Mouse (Mus musculus): ENCODE results near the gene Cbx6. TPM values are rescaled to one million over a fixed set of nuclear protein-coding genes. Genes with fewer than 3 reads are reported as not detected.
"Not testable (repeated sequence)": the region's sequence is repeated elsewhere in the genome, so short reads cannot be mapped to it uniquely, and the experiment has no call there.

Cbx6 gene
- polyA plus RNA-seq, 1 experiment from 2014 or later = 6.8 TPM

DNA sequence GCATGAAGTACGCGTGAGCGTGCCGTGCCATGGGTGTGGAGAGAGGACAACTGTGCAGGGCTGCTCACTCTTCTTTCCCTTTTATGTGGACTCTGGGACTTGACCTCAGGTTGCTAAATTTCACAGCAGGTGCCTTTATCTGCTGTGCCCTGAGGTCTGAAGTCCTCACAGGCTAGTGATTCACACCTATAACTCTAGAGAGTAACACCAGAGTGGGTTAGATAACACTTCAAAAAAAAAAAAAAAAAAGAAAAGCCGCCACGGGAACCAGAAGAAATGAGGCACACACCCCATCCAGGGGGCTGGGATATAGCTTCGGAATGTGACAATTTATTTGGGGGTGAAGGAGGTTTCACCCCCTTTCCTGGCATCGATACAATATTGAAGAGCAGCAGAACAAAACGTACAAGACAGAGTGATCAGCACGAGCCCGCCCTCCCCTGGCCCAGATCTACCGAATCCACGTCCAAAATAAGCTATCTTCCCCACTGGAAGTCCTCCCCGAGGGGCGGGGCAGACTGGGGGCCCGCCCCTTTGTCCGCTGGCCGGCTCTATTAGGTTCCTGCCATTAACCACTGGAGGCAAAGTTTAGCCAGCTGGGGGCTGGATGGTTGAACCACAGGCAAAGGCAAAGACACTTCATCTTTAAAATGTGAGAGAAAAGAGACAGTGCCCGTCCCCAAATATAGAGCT lies 10.8 kb downstream of the Cbx6 start:
- no peaks in the 10 kb centered on the region for H3K36me3 ChIP-seq (ENCODE audit: inconsistent target)
- H3K79me2 ChIP-seq (ENCODE audit: inconsistent target) = no peaks in the 10 kb centered on the region
- H3K4me3 ChIP-seq (ENCODE audit: inconsistent target) = no peak overlapping the region
- 85% methylated on average over 15 of the region's 19 CpGs for WGBS (ENCODE audit: missing documents)
- no peak overlapping the region for H3K27ac ChIP-seq

DNA sequence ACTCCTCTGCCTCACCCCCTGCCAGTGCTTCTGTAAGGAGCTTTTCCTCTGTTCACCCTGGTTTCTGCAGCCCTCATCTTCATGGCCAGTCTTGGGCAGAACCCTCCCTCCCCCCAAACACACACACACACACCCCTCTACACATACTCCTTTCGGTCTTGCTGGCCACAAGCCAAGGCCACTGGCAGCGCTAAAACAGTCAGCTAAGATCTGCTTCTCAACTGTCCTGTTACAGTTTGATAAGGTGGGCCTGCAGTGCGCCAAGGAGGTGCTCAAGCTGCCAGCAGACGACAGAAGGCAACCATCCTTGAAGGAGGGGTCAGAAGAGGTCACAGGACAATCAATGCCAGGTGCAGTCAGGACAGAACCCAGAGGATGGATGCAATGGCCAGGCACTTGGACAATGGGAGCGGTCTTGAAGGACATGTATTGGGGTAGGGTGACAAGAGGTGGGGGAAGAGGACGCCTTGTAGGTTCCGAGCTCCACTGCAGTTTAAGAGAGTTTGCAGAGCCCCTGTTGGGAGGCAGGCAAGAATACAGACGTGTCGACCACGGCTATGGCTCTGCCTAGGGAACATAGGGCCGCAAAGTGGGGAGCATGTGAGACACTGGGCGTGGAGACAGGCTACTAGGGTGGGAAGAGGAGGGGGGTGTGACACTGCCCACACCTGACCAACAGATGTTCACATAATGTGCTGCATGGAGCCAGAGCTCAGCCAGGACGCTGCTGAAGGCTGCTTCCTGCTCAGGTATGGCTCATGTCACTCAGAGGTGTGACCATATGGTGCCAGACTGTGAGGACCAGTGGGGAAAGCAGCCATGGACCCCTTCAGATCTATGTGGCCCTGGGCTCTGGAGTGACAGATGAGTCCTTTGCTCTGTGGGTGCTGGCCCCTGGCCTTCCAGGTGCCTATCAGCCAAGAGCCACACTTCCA lies 12.0 kb downstream of the Cbx6 start:
- Histone ChIP-seq H3K4me3 (ENCODE audit: inconsistent target) (no peak overlapping the region), H3K36me3 (ENCODE audit: inconsistent target) (no peaks in the 10 kb centered on the region), H3K79me2 (ENCODE audit: inconsistent target) (no peaks in the 10 kb centered on the region), H3K27ac (no peak overlapping the region)
- 84% methylated on average over 13 of the region's 13 CpGs for WGBS (ENCODE audit: missing documents)

DNA sequence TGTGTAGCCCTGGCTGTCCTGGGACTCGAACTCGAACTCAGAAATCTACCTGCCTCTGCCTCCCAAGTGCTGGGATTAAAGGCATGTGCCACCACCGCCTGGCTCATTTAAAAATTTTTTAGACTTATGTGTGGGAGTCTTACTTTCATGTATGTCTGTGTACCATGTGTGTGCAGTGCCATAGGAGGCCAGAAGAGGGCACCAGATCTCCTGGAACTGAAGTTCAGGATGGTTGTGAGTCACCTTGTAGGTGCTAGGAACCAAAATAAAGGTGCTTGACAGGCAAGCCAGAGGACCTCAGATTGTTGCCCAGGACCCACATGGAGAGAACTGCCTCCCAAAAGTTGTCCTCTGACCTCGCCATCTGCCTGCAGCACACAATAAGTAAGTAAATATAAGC lies 16.2 kb downstream of the Cbx6 start:
- Histone ChIP-seq H3K27ac (no peak overlapping the region), H3K36me3 (ENCODE audit: inconsistent target) (no peaks in the 10 kb centered on the region), H3K79me2 (ENCODE audit: inconsistent target) (no peaks in the 10 kb centered on the region), H3K4me3 (ENCODE audit: inconsistent target) (no peak overlapping the region)
- WGBS (ENCODE audit: missing documents) = 73% methylated on average over 2 of the region's 4 CpGs

DNA sequence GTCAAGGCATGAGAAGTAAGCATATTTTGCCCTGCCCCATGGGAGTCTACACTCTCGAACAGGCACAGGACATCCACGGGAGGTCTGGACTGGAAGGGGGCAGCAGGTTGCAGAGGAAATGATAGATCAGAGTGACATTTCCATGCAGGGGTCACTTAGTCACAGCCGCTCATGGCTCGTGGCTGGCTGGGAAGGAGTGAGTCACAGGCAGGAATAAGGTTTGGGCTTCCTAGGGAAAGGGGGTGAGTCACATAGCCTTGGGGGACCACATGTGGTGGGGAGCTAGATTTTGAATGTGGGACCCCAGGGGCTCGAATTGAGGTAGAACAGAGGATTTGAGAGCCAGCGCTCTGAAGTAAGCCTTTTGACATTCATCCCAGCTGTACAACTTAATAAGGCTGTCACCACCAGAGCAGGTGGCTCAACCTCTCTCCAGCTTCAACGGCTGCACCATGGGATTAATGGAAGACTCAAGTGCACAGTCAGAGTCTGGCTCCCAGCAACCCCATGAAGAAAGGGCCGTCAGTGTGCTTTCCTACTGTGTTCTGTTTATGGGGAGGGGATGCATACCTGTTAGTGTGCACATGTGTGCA lies 20.7 kb downstream of the Cbx6 start:
- H3K79me2 ChIP-seq (ENCODE audit: inconsistent target) = no peaks in the 10 kb centered on the region
- no peak overlapping the region for H3K4me3 ChIP-seq (ENCODE audit: inconsistent target)
- no peak overlapping the region for H3K27ac ChIP-seq
- no peaks in the 10 kb centered on the region for H3K36me3 ChIP-seq (ENCODE audit: inconsistent target)
- 54% methylated on average over 8 of the region's 8 CpGs for WGBS (ENCODE audit: missing documents)

DNA sequence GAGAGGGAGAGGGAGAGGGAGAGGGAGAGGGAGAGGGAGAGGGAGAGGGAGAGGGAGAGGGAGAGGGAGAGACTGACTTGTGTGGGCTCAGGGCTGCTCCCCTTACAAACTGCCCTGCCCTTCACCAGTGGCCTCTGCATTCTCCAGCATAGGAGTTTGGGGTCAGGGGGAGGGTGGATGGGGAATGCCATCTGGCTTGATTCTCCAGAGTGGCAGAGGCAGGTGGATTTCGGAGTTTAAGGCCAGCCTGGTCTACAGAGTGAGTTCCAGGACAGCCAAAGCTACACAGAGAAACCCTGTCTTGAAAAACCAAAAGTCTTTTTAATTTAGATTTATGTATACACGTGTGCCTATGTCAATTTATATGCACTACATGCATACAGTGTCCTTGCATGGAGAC lies 21.6 kb downstream of the Cbx6 start:
- WGBS (ENCODE audit: missing documents) = 81% methylated on average over 2 of the region's 2 CpGs
- not testable (repeated sequence) for H3K79me2 ChIP-seq (ENCODE audit: inconsistent target); H3K4me3 ChIP-seq (ENCODE audit: inconsistent target); H3K27ac ChIP-seq; H3K36me3 ChIP-seq (ENCODE audit: inconsistent target)

DNA sequence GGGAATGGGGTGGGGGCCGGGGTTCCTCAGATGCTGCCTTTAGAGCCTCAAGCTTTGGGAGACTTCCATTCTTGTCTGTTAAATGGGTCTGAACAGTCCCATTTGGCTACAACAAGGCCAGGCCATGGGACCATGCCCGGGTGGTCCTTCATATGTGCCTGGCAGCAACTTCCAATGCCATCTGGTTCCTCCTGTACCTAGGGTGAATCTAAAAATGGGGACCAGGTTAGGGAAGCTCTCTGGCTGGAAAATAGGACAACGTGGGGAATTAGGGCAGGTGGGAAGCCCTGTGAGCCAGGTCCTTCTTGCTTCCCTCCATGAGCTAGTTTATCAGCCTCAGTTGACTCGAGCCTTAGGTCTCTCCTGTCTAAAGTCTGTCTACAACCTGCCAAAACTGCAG lies 23.5 kb downstream of the Cbx6 start:
- Histone ChIP-seq H3K79me2 (ENCODE audit: inconsistent target) (no peaks in the 10 kb centered on the region), H3K36me3 (ENCODE audit: inconsistent target) (no peaks in the 10 kb centered on the region)
- 67% methylated on average over 4 of the region's 4 CpGs for WGBS (ENCODE audit: missing documents)

DNA sequence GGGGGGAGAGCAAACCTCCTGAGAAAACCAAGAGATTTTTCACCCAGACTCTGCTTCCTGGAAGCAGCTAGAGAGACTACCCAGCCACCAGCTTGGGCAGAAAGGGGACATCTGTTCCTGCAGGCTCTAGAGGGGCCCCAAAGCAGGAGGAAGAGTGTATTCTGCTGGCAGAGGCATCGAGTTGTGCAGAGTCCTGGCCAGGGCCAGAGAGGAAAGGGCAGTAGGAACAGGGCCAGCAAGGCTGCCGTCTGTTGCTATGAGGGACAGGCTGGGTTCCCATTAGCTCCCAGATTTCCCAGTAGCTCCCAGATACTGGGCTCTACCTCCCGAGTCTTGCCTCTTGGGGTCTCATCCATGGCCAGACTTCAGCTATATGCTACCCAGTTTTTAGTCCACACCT lies 24.4 kb downstream of the Cbx6 start:
- Histone ChIP-seq H3K79me2 (ENCODE audit: inconsistent target) (no peaks in the 10 kb centered on the region), H3K27ac (no peak overlapping the region), H3K4me3 (ENCODE audit: inconsistent target) (no peak overlapping the region), H3K36me3 (ENCODE audit: inconsistent target) (no peaks in the 10 kb centered on the region)
- WGBS (ENCODE audit: missing documents) = 68% methylated on average over 3 of the region's 3 CpGs

More for the DNA sequence above, 23.5 kb downstream of the Cbx6 start:
- Histone ChIP-seq H3K27ac (no peak overlapping the region), H3K4me3 (ENCODE audit: inconsistent target) (no peak overlapping the region)

DNA sequence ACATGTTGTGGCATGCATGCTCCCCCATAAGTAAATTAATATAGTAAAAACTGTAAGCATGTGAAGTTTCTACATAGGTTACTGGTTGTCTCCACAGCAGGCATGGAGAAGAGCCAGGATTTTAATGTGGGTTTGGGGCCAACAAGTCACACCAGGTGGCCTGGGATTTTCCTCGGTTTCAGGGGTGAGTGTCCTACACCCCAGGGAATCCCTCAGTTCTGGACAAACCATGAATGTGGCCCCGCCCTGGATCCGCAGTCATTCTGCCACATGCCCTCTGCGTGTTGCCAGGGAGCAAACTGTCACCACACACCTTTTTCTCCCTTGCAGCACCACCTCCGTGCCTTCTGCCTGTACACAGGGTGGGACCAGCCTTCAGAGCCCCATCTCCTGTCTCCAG lies 25.8 kb downstream of the Cbx6 start:
- 89% methylated on average over 5 of the region's 5 CpGs for WGBS (ENCODE audit: missing documents)

DNA sequence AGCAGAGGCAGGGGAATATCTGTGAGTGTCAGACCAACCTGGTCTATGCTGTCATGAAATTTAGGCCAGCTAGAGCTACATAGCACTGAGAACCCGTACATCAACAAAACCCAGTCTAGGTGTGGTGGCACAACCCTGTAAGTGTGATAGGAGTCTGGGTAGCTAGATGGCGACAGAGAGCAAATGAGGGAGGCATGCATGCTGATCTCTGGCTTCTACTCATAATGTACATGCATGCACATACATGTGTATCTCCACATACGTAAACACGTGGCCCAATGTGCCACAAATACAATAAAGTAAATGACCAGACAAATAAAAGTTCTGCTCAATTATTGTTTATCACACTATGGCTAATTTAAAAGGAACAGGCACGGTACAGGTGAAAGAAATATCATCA lies 26.4 kb downstream of the Cbx6 start:
- Histone ChIP-seq H3K27ac (no peak overlapping the region), H3K36me3 (ENCODE audit: inconsistent target) (no peaks in the 10 kb centered on the region), H3K79me2 (ENCODE audit: inconsistent target) (no peaks in the 10 kb centered on the region), H3K4me3 (ENCODE audit: inconsistent target) (no peak overlapping the region)
- WGBS (ENCODE audit: missing documents) = 26% methylated on average over 5 of the region's 5 CpGs

More for the DNA sequence above, 25.8 kb downstream of the Cbx6 start:
- H3K27ac ChIP-seq = no peak overlapping the region
- H3K4me3 ChIP-seq (ENCODE audit: inconsistent target) = no peak overlapping the region
- no peaks in the 10 kb centered on the region for H3K79me2 ChIP-seq (ENCODE audit: inconsistent target)
- no peaks in the 10 kb centered on the region for H3K36me3 ChIP-seq (ENCODE audit: inconsistent target)

DNA sequence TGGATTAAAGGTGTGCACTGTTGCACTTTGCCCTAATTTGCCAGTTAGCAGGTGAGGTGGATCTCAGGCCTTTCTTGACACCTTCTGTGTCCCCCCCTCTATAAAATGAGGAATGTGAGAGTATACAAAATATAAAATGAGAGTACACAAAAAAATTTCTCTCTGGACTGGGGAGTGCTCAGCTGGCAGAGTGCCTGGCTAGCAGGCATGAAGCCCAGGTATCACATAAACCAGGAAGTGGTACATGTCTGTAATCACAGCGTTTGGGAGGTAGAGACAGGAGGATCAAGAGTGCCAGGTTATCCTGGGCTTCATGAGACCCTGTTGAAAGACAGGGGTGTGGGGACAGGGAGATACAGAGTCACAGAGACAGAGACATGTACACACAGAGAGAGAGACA lies 27.4 kb downstream of the Cbx6 start:
- Histone ChIP-seq H3K79me2 (ENCODE audit: inconsistent target) (no peaks in the 10 kb centered on the region), H3K27ac (no peak overlapping the region), H3K4me3 (ENCODE audit: inconsistent target) (no peak overlapping the region), H3K36me3 (ENCODE audit: inconsistent target) (no peaks in the 10 kb centered on the region)
- WGBS (ENCODE audit: missing documents) = 0% methylated on average over 1 of the region's 1 CpGs

DNA sequence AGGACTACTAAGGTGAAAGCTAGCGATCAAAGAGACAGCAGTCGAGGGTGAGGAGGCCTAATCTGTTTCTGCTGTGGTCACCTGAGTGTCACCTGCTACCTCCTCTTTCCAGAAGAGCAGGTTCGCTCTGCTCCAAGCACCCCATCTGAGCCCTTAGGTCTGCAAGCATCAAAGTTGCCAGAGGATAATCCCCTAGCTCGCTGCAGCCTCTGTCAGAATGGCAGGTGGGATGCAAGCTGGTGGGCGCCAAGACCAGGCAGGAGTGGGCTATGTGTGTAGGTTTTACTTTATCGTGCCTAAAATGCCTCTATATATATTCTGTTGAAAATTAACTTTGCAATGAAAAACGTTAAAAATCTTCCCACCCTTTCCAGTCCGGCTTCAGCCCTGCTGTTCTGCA lies 29.2 kb downstream of the Cbx6 start:
- Histone ChIP-seq H3K79me2 (ENCODE audit: inconsistent target) (no peaks in the 10 kb centered on the region), H3K4me3 (ENCODE audit: inconsistent target) (no peak overlapping the region), H3K27ac (no peak overlapping the region), H3K36me3 (ENCODE audit: inconsistent target) (no peaks in the 10 kb centered on the region)
- 49% methylated on average over 8 of the region's 8 CpGs for WGBS (ENCODE audit: missing documents)

DNA sequence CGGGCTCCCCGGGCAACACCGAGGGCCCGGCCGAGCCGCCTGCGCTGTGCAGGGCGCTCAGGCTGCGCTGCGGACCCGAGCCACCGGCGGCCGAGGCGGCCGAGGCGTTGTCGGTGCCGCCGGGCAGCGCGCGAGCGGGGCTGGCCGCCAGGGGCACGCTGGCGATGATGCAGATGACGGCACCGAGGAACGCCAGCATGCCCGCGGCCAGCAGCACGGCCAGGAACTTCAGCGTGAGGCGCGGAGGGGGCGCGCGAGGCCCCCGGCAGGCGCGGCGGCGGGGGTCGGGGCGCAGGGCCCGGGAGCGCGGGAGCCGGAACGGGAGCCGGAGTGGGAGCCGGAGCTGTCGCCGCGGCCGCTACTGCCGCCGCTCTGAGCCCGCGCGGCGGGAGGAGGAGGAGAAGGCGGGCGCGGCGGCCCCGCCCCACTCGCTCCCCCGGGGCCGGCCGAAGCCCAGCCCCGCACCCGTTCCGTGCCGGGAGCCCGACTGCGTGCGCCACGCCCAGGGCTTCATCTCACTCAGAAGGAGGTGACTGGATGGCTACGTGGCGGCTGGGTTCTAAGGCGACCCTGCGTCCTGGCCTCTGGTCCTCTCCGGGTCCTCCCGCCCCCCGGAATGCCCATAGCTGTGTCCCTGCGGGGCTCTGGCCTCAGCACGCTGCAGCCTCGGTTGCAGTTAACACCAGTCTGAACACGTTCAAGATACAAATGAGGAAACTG lies 30.0 kb downstream of the Cbx6 start, which contains the start of gene Nptxr:
Nptxr (minus strand) TSS at position 415 of the 720 bp plus-strand sequence.
- WGBS (ENCODE audit: missing documents) = 1% methylated on average over 83 of the region's 91 CpGs
- H3K79me2 ChIP-seq (ENCODE audit: inconsistent target) = no peaks in the 10 kb centered on the region
- no peaks in the 10 kb centered on the region for H3K36me3 ChIP-seq (ENCODE audit: inconsistent target)
- H3K4me3 ChIP-seq (ENCODE audit: inconsistent target) = no peak within 1 kb of the TSS
- no peak within 1 kb of the TSS for H3K27ac ChIP-seq

DNA sequence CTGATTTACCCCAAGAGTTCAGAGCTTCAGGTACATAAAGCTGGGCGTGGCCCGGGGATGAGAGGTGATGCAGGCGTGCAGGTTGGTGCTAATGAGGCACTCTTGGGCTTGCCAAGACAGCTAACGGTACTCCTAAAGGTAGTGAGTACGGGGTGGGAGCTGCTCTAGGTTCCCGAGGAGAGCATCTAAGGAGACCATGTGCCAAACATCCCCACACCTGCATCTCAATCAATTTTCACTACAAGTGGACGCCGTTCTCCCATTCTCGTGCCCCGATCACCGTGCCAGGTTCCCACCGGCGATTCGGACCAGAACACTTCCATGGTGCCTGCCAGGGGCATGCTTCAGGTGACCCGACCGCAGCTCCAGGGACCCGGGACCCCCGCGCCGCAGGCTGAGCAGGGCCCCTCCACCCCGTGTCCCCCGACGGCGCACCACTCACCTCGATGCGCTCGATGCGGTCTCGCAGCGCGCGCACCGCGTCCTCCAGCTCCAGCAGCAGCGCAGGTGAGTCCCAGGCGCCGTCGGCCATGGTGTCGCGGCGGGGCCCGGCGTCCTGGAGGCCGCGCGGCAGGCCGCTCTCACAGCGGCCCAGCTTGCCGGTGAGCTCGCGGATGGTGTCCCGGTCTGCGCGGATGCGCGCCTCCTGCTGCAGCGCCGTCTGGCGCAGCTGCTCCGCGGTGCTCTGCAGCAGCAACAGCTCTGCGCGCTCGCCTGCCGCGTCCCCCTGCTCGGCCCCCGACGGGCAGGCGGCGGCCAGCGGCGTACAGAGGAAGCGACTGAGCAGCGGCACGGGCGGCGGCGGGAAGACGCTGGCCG lies 30.7 kb downstream of the Cbx6 start:
- H3K4me3 ChIP-seq (ENCODE audit: inconsistent target) = no peak overlapping the region

DNA sequence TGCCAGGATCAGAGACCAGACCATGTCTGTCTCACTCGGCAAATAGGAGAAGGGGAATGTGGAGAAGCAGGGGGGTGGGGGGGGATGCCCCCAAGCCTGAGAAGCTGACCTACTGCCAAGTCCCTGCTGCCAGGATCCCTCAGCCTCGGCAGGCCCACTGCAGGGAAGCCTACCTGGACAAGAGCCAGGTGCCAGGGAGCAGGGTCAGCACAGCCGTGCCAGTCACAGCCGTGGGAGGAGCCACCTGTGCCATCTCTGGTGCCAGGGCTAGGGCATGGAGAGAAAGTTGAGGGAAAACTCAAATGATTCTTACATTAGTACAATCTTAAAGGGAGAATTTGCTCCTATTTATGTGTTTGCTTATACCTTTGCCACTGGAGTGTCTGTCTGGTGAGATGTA lies 32.2 kb downstream of the Cbx6 start:
- Histone ChIP-seq H3K27ac (no peak overlapping the region), H3K4me3 (ENCODE audit: inconsistent target) (no peak overlapping the region), H3K36me3 (ENCODE audit: inconsistent target) (no peaks in the 10 kb centered on the region), H3K79me2 (ENCODE audit: inconsistent target) (no peaks in the 10 kb centered on the region)
- WGBS (ENCODE audit: missing documents) = 77% methylated on average over 4 of the region's 4 CpGs

More for the DNA sequence above, 30.7 kb downstream of the Cbx6 start:
- no peak overlapping the region for H3K27ac ChIP-seq
- WGBS (ENCODE audit: missing documents) = 7% methylated on average over 77 of the region's 81 CpGs
- H3K79me2 ChIP-seq (ENCODE audit: inconsistent target) = no peaks in the 10 kb centered on the region
- H3K36me3 ChIP-seq (ENCODE audit: inconsistent target) = no peaks in the 10 kb centered on the region
